Mouse (Mus musculus): Measurements from ENCODE around the gene Chmp3. TPM values are rescaled to one million over a fixed set of nuclear protein-coding genes. Genes with fewer than 3 reads are reported as not detected.

Chmp3 gene
- 52.2 and 59.5 TPM in 2 replicates for polyA plus RNA-seq (2016; fragmentation: Nextera tagmentation; extraction: Ambion mirVana)

DNA sequence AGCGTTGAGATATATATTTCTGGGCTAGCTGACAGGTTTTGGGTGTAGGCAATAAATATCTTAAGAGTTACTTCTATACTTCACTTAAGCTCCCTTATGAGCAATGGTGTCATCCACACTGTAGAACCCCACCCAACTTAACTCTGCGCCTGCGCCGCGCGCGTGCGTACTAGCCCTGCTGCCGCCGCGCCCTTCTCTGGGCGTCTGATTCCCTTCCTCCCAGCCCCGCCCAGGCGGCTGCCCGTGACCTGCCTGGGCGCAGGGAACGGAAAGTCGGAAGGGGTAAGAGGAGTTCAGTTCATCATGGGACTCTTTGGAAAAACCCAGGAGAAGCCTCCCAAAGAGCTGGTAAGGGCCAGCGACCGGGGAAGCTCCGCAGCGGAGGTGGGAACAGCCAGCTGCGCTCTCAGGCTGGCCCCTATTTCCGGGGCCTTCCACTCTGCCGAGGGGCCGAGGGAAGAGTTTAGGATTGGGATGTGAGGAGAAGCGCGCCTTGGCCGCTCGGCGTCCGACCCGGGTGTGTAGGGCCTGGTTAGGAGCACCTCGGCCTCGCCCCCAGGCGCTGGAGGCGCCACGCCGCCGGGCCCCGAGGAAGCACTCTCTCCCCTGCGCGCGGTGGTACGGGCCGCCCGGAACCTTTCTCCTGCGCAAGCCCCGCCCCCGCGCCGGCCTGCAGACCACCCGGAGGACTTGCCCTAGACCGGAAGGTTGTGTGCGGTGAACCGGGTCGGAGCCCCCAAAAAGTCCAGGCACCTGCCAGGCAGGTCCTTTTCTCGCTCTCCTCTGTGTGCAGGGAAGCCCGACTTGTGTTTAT, at the start of gene Chmp3:
Gene Chmp3, plus strand, starts transcription at position 112 of the 814 bp plus-strand sequence.
- under 1% methylated on average over 59 of the region's 59 CpGs for WGBS
- Histone ChIP-seq H3K4me3 (peak within 1 kb of the TSS; percentile 73), H3K36me3 (no peaks in the 10 kb centered on the region), H3K9me3 (no peaks in the 10 kb centered on the region), H3K27me3 (replicated peaks) (no peaks in the 10 kb centered on the region), H3K4me2 (replicated peaks) (peak within 1 kb of the TSS; percentile 58), H3K4me1 (no peaks in the 10 kb centered on the region; the same call in 1 of the 2 replicates), H3K9ac (peak within 1 kb of the TSS; percentile 90), H3K27ac (peak within 1 kb of the TSS; percentile 95)
- peak; percentile 99 for ATAC-seq (ENCODE audit: low FRiP score, low read depth)

DNA sequence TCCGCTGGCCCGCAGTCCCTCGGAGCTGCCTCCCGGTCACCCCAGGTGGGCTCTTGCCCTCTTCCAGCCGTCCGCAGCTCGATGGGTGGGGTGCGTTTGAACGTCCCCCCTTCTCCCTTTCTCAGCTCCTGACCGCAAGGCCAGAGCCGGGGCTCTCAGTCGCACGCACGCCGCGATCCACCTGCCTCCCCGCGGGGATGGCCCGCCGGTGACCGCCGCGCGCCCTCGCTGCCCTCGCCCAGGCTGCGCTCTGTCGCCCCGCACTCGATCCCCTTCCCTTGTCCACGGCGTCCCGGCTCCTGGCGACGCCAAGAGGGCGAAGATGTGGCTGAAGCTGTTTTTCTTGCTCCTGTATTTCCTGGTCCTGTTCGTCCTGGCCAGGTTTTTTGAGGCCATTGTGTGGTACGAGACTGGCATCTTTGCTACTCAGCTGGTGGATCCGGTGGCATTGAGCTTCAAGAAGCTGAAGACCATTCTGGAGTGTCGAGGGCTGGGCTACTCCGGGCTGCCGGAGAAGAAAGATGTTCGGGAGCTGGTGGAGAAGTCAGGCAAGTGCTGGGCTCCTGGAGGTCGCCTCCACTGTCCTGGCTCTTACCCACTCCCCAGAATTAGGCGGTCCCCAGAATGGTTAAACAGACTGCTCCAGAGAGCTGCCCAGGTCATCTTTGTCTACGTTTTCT, 49.1 kb upstream of the Chmp3 start:
- peak; percentile 3 for ATAC-seq (ENCODE audit: low FRiP score, low read depth)
- under 1% methylated on average over 46 of the region's 46 CpGs for WGBS
- peak overlapping the region; percentile 98 for H3K9ac ChIP-seq
- H3K9me3 ChIP-seq: no peaks in the 10 kb centered on the region
- H3K4me2 ChIP-seq (replicated peaks): peak overlapping the region; percentile 74
- peak overlapping the region; percentile 98 for H3K27ac ChIP-seq
- peaks cover 8% of the 10 kb centered on the region for H3K4me1 ChIP-seq
- H3K4me3 ChIP-seq: peak overlapping the region; percentile 92
- no peaks in the 10 kb centered on the region for H3K36me3 ChIP-seq
- H3K27me3 ChIP-seq (replicated peaks): no peaks in the 10 kb centered on the region

DNA sequence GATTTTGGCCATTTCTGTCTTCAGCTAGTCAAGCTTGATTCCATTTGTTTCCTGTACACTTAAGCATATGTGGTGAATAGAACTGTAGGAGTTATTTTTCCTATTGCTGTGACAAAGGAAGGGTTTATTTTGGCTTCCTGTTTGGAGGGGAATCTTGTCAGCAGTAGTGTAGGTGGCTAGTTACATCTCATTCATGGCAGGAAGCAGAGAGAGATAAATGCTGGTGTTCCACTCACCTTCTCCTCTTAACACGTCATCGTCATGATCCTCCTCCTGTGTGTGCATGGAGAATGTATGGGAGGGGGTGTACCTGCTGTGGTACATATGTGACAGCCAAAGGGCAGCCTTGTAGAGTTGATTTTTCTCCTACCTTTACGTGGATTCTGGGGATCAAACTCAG, 43.0 kb upstream of the Chmp3 start:
- Histone ChIP-seq H3K4me3 (no peak overlapping the region), H3K4me2 (replicated peaks) (no peak overlapping the region), H3K36me3 (peaks cover 2% of the 10 kb centered on the region; the same call in 1 of the 2 replicates), H3K9ac (no peak overlapping the region), H3K4me1 (peaks cover 4% of the 10 kb centered on the region), H3K9me3 (no peaks in the 10 kb centered on the region), H3K27me3 (replicated peaks) (no peaks in the 10 kb centered on the region), H3K27ac (no peak overlapping the region)
- no peak for ATAC-seq (ENCODE audit: low FRiP score, low read depth)
- whole genome bisulfite sequencing: 90% methylated on average over 3 of the region's 3 CpGs

DNA sequence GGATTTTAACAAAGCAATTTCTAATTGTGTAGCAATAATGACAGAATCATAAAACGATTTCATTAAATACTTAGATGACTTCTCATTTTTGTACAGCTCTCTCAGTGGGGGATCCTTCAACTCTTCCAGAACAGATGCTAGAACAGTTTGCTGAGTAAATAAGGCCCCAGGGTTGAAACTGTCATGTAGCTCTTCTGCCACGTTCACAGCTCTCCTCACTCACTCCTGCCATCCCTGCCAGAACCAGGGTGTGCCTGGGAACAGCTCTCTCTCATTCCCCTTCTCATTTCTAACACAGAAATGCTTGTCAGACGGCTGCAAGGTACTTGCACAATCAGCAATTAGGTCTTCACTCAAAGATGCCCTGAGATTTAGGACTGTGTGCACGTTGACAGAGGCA, 40.6 kb upstream of the Chmp3 start:
- no peak for ATAC-seq (ENCODE audit: low FRiP score, low read depth)
- H3K36me3 ChIP-seq: peaks cover 8% of the 10 kb centered on the region; the same call in 1 of the 2 replicates
- no peak overlapping the region for H3K4me3 ChIP-seq
- H3K9ac ChIP-seq: no peak overlapping the region
- no peak overlapping the region for H3K27ac ChIP-seq
- no peaks in the 10 kb centered on the region for H3K27me3 ChIP-seq (replicated peaks)
- no peaks in the 10 kb centered on the region for H3K4me1 ChIP-seq
- H3K4me2 ChIP-seq (replicated peaks): no peak overlapping the region
- WGBS: 72% methylated on average over 4 of the region's 4 CpGs
- H3K9me3 ChIP-seq: no peaks in the 10 kb centered on the region

DNA sequence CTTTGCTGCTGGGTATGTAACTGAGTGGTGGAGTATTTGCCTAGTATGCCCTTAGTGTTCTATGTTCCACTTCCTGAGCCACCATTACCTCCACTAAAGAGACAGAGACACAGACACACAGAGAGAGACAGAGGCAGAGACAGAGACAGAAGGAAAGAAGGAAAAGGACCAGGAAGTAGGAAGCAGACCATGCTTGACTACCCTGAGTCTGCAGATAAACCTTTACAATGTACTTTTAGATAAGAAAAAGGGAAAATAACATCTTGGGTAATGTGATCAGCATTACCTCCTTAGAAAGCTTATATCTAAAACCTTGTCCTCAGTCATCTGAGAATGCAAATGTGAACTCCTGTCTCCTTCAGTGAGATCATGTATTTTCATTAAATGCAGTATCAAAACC, 39.9 kb upstream of the Chmp3 start:
- no peak overlapping the region for H3K4me3 ChIP-seq
- no peaks in the 10 kb centered on the region for H3K4me1 ChIP-seq
- H3K9me3 ChIP-seq: no peaks in the 10 kb centered on the region
- H3K36me3 ChIP-seq: peaks cover 14% of the 10 kb centered on the region
- no peak overlapping the region for H3K4me2 ChIP-seq (replicated peaks)
- no peak for ATAC-seq (ENCODE audit: low FRiP score, low read depth)
- no peak overlapping the region for H3K9ac ChIP-seq
- H3K27ac ChIP-seq: no peak overlapping the region
- no peaks in the 10 kb centered on the region for H3K27me3 ChIP-seq (replicated peaks)

DNA sequence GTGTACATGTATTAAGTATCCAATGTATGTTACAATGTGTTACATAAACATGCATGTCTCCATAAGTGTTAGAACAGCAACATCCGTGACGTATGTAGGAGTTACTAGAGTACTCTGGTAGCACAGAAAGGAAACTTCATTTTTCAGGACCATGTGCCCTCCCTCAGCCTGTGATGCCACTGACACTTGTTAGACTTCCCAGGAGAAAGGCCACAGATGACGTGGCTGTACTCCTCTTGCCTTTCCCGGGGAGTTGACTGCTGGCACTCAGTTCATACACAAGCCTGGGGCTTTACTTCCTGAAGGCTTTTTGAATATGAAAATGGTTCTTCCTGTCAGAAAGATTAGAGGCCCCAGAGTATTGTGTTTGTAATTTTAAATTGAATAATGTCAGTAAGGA, 39.5 kb upstream of the Chmp3 start:
- H3K27me3 ChIP-seq (replicated peaks): no peaks in the 10 kb centered on the region
- ATAC-seq (ENCODE audit: low FRiP score, low read depth): no peak
- no peak overlapping the region for H3K4me3 ChIP-seq
- no peak overlapping the region for H3K9ac ChIP-seq
- H3K9me3 ChIP-seq: no peaks in the 10 kb centered on the region
- no peak overlapping the region for H3K4me2 ChIP-seq (replicated peaks)
- 84% methylated on average over 4 of the region's 4 CpGs for WGBS
- peaks cover 17% of the 10 kb centered on the region for H3K36me3 ChIP-seq
- H3K27ac ChIP-seq: no peak overlapping the region
- no peaks in the 10 kb centered on the region for H3K4me1 ChIP-seq

DNA sequence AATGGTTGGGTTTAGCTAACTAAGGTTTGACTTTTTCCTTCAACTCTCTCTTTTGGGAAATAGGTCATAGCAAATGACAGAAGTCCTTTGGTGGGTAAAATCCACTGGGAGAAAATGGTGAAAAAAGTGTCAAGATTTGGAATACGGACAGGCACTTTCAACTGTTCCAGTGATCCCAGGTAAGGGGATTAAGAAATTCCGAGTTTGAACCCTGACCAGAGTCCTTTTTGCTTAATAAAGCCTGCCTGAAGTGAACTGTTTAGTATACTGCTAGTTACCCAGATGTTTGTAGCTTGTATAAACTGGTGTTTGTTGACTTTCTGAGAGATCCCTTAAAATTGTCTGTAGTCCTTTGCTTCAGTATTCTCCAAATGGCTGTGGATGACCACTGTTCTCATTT, 37.9 kb upstream of the Chmp3 start:
- Histone ChIP-seq H3K4me2 (replicated peaks) (no peak overlapping the region), H3K9me3 (no peaks in the 10 kb centered on the region), H3K36me3 (peaks cover 29% of the 10 kb centered on the region), H3K27me3 (replicated peaks) (no peaks in the 10 kb centered on the region), H3K4me1 (no peaks in the 10 kb centered on the region), H3K4me3 (no peak overlapping the region), H3K27ac (no peak overlapping the region), H3K9ac (no peak overlapping the region)
- no peak for ATAC-seq (ENCODE audit: low FRiP score, low read depth)
- 97% methylated on average over 2 of the region's 2 CpGs for WGBS

DNA sequence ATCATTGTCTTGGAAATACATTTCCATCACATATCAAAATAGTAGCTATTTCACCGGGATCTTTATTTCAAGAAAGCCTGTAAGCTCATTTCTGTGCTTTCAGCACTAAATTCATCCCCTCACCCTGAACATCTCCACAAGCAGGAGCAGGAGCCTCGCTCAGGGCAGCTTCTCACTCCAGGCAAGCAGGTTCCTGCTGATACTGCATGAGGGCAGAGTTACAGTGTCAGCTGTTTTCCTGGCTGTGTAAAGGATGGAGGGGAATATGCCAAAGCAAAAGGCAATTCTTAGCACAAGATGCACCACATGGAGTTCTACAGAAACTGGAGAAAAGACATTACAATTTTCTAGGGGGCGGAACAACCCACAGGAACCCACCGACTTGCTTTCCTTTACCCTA, 24.1 kb upstream of the Chmp3 start:
- Histone ChIP-seq H3K27ac (no peak overlapping the region), H3K9ac (no peak overlapping the region), H3K27me3 (replicated peaks) (no peaks in the 10 kb centered on the region), H3K4me2 (replicated peaks) (no peak overlapping the region), H3K36me3 (no peaks in the 10 kb centered on the region; the same call in 1 of the 2 replicates), H3K9me3 (no peaks in the 10 kb centered on the region), H3K4me1 (no peaks in the 10 kb centered on the region), H3K4me3 (no peak overlapping the region)
- WGBS: 85% methylated on average over 4 of the region's 4 CpGs
- ATAC-seq (ENCODE audit: low FRiP score, low read depth): no peak

DNA sequence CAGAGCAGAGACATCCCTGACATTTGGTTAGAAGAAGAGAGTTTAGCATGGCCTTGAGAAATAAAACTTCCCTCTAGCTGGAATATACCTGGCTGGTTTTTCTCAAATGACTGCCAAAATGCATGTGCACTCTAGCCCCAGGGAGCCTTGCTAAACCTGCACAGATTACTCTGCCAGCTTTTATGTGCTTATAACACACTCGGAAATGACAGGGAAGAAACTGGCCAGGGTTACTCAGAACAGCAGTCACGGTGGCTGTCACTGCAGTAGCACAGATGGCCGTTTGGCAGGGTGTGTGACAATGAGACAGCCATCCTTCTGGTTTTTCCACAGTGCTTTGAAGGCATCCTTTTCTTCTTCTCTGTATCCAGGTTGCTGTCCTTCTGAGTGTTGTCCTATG, 18.0 kb upstream of the Chmp3 start:
- ATAC-seq (ENCODE audit: low FRiP score, low read depth): no peak
- H3K4me1 ChIP-seq: no peaks in the 10 kb centered on the region

DNA sequence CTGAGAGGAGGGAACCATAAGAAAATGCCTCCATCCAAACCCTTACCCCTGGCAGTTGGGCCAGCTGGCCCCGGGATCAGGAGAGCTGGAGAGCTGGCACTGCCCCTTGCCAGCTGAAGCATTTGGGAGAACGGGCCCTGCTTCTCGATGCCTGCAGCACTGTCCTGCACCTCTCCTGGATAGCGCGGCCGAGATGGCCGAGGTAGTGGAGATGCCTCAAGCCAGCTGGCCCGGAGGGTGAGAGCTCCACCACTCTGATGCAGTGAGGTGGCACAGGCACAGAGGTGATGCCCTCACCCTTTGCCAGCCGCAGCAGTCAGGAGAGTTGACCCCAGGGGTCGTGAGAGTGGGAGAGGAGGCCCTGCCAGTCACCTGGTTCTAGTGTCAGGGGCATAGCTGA, 16.5 kb upstream of the Chmp3 start:
- WGBS: 90% methylated on average over 10 of the region's 10 CpGs
- Histone ChIP-seq H3K4me2 (replicated peaks) (no peak overlapping the region), H3K27me3 (replicated peaks) (no peaks in the 10 kb centered on the region), H3K4me1 (no peaks in the 10 kb centered on the region), H3K9ac (no peak overlapping the region), H3K4me3 (no peak overlapping the region), H3K9me3 (no peaks in the 10 kb centered on the region), H3K27ac (no peak overlapping the region), H3K36me3 (no peaks in the 10 kb centered on the region)
- no peak for ATAC-seq (ENCODE audit: low FRiP score, low read depth)

More for the DNA sequence above, 18.0 kb upstream of the Chmp3 start:
- Histone ChIP-seq H3K27me3 (replicated peaks) (no peaks in the 10 kb centered on the region), H3K9me3 (no peaks in the 10 kb centered on the region), H3K4me3 (no peak overlapping the region), H3K9ac (no peak overlapping the region), H3K36me3 (no peaks in the 10 kb centered on the region), H3K4me2 (replicated peaks) (no peak overlapping the region), H3K27ac (no peak overlapping the region)
- WGBS: 59% methylated on average over 3 of the region's 3 CpGs

DNA sequence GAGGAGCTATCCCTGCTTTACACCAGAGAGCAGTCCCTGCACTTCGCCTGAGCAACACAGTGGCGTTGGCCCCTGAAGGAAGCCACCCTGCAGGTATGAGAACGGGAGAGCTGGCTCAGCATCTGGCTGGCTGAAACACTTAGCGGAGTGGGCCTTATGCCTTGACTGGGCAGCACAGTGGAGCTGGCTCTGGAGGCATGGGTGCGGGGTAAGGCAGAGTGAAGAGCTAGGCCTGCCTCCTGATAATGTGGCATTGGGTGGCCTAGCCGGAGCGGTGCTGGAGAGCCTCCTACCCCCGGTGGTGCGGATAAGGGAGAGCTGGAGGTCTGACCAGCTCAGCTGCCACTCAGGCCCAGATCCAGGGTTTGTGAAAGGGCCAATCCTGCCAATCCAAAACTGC, 15.8 kb upstream of the Chmp3 start:
- Histone ChIP-seq H3K4me3 (no peak overlapping the region), H3K36me3 (no peaks in the 10 kb centered on the region), H3K27me3 (replicated peaks) (no peaks in the 10 kb centered on the region), H3K4me1 (no peaks in the 10 kb centered on the region), H3K27ac (no peak overlapping the region), H3K9me3 (no peaks in the 10 kb centered on the region), H3K4me2 (replicated peaks) (no peak overlapping the region), H3K9ac (no peak overlapping the region)
- ATAC-seq (ENCODE audit: low FRiP score, low read depth): no peak
- 89% methylated on average over 9 of the region's 9 CpGs for WGBS

DNA sequence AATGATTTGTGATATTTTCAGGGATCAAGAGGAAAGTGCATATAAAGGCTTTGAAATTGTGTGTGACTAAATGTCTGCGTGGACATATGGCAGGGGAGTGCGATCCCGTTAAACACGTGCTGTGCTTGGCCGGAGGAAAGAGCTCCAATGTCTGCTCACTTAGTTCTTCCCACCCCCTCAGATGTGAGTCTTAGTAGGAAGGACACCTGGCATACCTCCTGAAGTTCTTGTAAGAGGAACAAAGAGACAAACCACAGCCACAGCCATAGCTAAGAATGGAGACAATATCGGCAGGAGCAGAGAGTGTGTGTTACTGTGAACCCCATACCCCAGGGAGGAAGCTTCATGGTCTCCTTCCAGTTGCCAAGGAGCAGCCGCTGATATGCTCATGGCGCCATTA, 13.4 kb upstream of the Chmp3 start:
- no peaks in the 10 kb centered on the region for H3K4me1 ChIP-seq
- H3K9ac ChIP-seq: no peak overlapping the region
- no peak overlapping the region for H3K4me2 ChIP-seq (replicated peaks)
- H3K9me3 ChIP-seq: no peaks in the 10 kb centered on the region
- H3K27ac ChIP-seq: no peak overlapping the region
- 88% methylated on average over 8 of the region's 8 CpGs for WGBS
- ATAC-seq (ENCODE audit: low FRiP score, low read depth): no peak
- H3K4me3 ChIP-seq: no peak overlapping the region
- H3K36me3 ChIP-seq: no peaks in the 10 kb centered on the region
- no peaks in the 10 kb centered on the region for H3K27me3 ChIP-seq (replicated peaks)
